Mouse (Mus musculus) inflammation-experienced regulatory T-cells (primary cell): ENCODE data around the gene Pdpr. TPM values are rescaled to one million over a fixed set of nuclear protein-coding genes. Genes with fewer than 3 reads are reported as not detected.

Experiments
- polyA plus RNA-seq, 2 experiments: library from polyadenylated mRNA; unstranded; fragments of 100-300 nt; shearing (Covaris generic); gene quantifications; one replicate each; pipeline ENCODE4 v1.2.1; 2017

Gene Pdpr
- polyA plus RNA-seq: 10 to 100 TPM; 15.4 to 19.4 TPM

GRCm38 (mm10) chr8:111093865-111094718 is at the start of gene Pdpr:
Gene Pdpr, plus strand, starts transcription at chr8:111094630.

GRCm38 (mm10) chr8:111056158-111056663 is 38.2 kb upstream of the Pdpr start, which contains the start of gene Exosc6:
Gene Exosc6, plus strand, starts transcription at chr8:111056339.

GRCm38 (mm10) chr8:111092326-111092725 is 2.1 kb upstream of the Pdpr start, which contains the start of gene Clec18a:
Gene Clec18a, minus strand, starts transcription at chr8:111092426.

Other genes with a start within 250 kb of the Pdpr start
- gene Cog4, start 248.0 kb upstream of the Pdpr start, polyA plus RNA-seq: 10 to 100 TPM; 50.3 to 57.3 TPM
- 100 to 1,000 TPM; 162 to 164 TPM for gene Sf3b3, start 247.8 kb upstream of the Pdpr start, polyA plus RNA-seq
- gene Fuk, start 192.1 kb upstream of the Pdpr start, polyA plus RNA-seq: 10 to 100 TPM in 1 of 2 experiments, 1 to 10 TPM in 1; 8.0 to 10.4 TPM
- gene St3gal2, start 174.7 kb upstream of the Pdpr start, polyA plus RNA-seq: 10 to 100 TPM; 26.4 to 42.2 TPM
- gene Ddx19a, start 96.8 kb upstream of the Pdpr start, polyA plus RNA-seq: 10 to 100 TPM; 22.0 to 25.7 TPM
- gene Ddx19b, start 62.9 kb upstream of the Pdpr start, polyA plus RNA-seq: 10 to 100 TPM; 11.6 to 15.3 TPM
- gene Aars, start 61.5 kb upstream of the Pdpr start, polyA plus RNA-seq: 10 to 100 TPM; 41.4 to 51.0 TPM
- 10 to 100 TPM; 26.5 to 43.9 TPM for gene Exosc6, start 38.3 kb upstream of the Pdpr start, polyA plus RNA-seq
- gene Clec18a, start 2.2 kb upstream of the Pdpr start, polyA plus RNA-seq: under 1 TPM; 0.20 to 0.34 TPM
- 10 to 100 TPM; 77.6 to 91.4 TPM for gene Glg1, start 164.6 kb downstream of the Pdpr start, polyA plus RNA-seq
- 10 to 100 TPM; 33.4 to 43.1 TPM for gene Rfwd3, start 205.6 kb downstream of the Pdpr start, polyA plus RNA-seq
- gene Mlkl, start 243.5 kb downstream of the Pdpr start, polyA plus RNA-seq: 1 to 10 TPM; 3.7 to 4.5 TPM